Mouse (Mus musculus) gastrocnemius, postnatal 10 days (tissue): ENCODE data around the gene Terf2. TPM values are rescaled to one million over a fixed set of nuclear protein-coding genes. Genes with fewer than 3 reads are reported as not detected.

Experiments used
- DNase-seq: peaks from one replicate; pipeline ENCODE4 v3.0.0; 2021; ENCODE audit warnings: mixed read lengths
- long read RNA-seq, 2 experiments: library from polyadenylated mRNA; stranded (forward); transcript quantifications; one replicate each; pipeline ENCODE4 v2.0.0; 2021
- total RNA-seq, 2 experiments: library from RNA; stranded (reverse); gene quantifications; 2 replicates each; pipeline ENCODE4 v1.2.3; 2021

Gene Terf2
- total RNA-seq: 10 to 100 TPM; 15.0 to 22.1 TPM
- long read RNA-seq, experiment 1, partial matches to known transcripts: 8 of 15 reads
- long read RNA-seq, experiment 1, other reads (novel, unspliced or antisense): 2 of 15 reads
- long read RNA-seq, experiment 2, partial matches to known transcripts: 4 of 10 reads
- long read RNA-seq, experiment 2, other reads (novel, unspliced or antisense): 2 of 10 reads

- DNase-seq: peak; percentile 89
Observed at GRCm38 (mm10) chr8:107096366-107097036, at the start of gene Terf2. Gene Terf2, minus strand, starts transcription at chr8:107096547.

DNA sequence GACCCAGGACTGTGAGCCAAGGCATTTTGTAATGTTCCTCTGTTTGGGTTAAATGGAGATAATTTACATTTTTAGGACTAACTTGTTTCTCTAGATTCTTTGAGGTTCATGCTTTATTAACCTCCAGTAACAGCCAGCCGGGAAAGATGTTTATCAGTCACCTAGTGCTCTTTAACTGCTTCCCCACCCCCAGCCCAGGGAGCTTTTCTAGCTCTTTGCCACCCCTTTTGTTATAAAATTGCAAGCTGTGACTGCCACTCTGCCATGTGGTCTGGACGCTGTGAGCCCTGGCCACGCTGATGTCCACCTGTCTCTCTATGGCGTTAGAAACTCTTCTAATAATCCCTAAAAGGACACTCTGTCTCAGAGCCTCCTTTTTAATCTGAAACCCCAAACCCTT lies 47.2 kb upstream of the Terf2 start:
- no peak for DNase-seq

DNA sequence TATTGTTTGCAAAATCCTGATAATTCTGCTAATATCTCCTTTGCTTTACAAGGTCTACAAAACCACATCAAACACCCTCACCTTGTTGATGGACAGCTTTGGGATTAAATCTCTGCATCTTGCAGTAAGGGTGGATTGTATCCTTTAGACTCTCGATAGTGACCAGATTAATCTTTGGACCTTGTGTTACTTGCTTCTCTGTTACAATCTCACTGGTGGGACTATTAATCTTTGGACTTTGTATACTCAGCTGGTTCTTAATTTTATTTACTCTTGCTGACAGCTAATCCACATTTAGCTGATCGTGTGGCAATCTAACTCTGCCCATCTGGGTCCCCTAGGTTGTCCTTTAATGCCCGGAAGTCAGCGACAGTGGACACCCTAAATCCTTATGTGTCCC lies 46.2 kb upstream of the Terf2 start:
- no peak for DNase-seq

- DNase-seq: no peak
Observed at GRCm38 (mm10) chr8:107139704-107140470, 43.5 kb upstream of the Terf2 start.

GRCm38 (mm10) chr8:107138338-107138737 lies 42.0 kb upstream of the Terf2 start:
- DNase-seq: no peak

GRCm38 (mm10) chr8:107137591-107137990 lies 41.2 kb upstream of the Terf2 start:
- no peak for DNase-seq

- no peak for DNase-seq
Observed at GRCm38 (mm10) chr8:107136003-107136612, 39.8 kb upstream of the Terf2 start.

DNA sequence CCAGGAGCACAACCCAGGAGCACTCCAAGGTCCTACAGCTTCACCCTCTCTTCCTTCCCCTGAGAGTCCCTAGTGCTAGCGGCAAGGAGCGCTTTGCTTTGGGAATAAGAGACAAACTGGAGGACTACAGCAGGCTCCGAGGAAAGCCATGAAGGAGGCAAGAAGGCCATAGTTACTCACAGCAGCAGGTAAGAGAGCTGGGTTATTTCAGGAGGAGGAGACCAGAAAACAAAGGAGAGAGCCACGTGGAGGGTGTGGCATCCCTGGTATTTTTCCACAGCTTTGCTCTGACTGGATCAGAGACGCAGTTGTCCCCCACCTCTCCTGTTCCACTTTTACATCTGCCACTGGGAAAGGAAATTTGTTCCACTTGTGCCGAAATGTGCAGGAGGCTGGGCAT lies 37.5 kb upstream of the Terf2 start:
- no peak for DNase-seq

- DNase-seq: no peak
Observed at GRCm38 (mm10) chr8:107132581-107133491, 36.5 kb upstream of the Terf2 start.

GRCm38 (mm10) chr8:107130028-107130427 lies 33.7 kb upstream of the Terf2 start:
- no peak for DNase-seq

DNA sequence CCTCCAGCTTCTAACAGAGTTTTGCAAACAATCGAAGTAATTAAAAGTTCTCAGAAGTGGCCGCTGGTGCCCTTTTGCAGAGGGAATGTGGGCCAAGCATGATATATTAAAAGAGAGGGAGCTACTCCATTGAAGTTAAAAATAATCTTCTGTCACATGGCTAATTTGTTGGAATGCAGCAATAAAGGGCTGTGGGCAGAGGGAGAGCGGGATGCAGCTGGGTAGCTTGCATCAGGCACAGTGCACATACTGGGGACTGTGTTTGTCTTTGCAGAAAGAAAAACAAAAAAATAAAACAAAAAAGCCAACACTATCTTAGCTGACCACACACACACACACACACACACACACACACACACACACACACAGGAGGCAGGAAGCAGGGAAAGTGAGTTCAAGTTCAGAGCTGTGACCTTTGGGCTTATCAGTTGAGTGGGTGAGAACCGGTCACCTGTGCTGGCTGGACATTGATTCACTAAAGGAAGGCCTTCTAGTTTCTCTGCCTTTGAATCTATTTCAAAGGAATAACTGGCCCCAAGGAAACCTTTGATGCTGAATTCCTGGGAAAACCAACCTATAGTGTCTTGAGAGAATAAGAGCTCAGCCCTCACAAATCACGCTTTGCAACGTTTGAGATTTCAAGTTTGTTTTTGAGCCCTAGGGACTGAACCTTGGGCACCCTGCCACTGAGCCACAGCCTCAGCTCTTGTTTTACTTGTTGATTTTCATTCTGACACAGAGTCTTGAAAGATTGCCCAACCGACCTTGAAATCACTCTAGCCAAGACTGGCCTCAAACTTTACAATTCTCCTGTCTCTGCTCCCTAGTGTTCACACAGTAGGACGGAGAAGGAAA lies 33.1 kb upstream of the Terf2 start:
- no peak for DNase-seq

DNA sequence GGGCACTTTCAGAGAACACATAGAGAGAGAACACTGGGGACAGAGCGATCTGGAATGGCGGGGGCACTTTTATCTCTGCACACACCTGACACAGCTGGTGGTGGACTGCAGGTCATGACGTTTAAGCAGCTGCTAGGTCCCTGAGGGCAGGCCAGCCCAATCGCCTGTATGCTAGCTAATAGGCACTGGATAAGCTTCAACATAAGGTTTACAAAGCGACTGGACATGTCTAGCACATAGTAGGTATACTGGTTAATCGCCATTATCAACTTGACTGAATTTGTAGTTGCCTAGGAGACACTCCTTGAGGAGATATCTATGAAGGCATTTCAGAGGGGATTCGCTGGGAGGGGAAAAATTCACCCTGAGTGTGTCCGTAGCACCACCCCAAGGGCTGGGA lies 28.0 kb upstream of the Terf2 start:
- no peak for DNase-seq

GRCm38 (mm10) chr8:107123063-107123614 lies 26.8 kb upstream of the Terf2 start:
- no peak for DNase-seq

- no peak for DNase-seq
Observed at GRCm38 (mm10) chr8:107121681-107122291, 25.4 kb upstream of the Terf2 start.

DNA sequence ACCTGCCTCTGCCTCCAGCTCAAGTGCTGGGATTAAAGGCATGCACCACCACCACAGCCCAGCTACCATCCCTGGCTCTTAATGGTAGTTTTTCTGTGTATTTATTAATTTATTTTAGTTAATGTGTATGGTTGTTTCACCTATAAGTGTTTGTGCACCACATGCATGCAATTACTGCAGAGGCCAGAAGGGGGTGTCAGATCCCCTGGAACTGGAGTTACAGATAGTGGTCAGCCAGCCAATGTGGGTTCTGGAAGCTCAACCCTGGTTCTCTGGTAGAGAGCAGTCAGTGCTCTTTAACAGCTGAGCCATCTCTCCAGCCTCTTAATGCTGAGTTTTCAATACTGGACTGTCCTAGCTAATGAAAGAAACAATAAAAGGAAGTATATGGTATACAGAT lies 24.5 kb upstream of the Terf2 start:
- DNase-seq: no peak

DNA sequence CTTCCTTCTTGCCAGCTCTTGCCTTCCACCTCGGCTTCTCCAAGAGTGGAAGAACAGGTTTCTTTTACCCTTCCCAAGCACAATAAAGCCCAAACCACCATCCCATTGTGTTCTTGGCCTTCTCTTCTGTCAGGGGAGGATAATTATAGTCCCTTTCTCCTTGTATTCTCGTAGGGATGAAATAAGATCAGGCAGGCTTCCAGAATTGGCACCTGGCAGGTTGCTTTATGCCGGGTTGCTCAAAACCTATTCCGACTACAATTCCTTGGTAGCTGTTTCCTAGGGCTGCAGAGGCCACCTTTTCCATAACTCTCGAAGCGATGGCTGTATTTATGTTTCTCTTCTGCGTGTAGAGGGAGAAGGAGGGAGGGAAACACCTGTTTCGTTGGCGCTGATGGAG lies 23.1 kb upstream of the Terf2 start:
- DNase-seq: no peak

DNA sequence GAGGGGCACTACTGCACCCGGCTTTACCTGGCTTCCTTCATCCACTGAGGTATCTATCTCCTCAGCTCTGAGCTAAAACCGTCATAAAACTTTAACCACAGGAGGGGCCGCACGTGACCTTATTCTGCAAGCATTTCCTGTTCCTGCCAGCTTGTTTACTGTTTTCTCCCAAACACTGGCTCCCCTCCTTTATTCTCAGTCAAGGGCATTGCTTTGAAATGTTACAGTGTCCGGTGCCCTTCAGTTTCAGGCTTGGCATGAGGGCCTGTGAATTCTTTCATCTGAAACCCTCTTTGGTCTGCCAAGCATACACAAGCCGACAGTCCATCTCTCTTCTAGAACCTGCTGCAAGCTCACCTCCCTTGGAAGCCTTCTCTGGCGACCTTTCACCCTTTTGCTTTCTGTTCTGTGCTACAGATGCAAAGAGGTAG lies 22.5 kb upstream of the Terf2 start:
- DNase-seq: no peak

- no peak for DNase-seq
Observed at GRCm38 (mm10) chr8:107117019-107117418, 20.7 kb upstream of the Terf2 start.

GRCm38 (mm10) chr8:107116023-107116422 lies 19.7 kb upstream of the Terf2 start:
- DNase-seq: peak; percentile 71

DNA sequence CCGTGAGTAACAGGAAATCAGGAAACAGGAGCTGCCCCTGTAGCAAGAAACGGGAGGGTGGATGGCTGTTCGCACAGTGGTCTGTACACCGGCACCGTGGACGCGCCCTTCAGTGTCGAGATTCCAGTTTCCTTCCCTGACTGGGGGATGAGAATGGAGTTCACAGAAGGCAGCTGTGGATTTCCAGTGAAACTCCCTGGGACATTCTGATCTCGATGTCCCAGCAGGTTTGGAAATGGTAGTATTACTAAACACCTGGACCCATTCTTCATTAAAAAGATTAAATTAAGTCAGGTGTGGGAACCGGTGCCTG lies 18.6 kb upstream of the Terf2 start:
- DNase-seq: no peak
